Mouse (Mus musculus): ENCODE results near the gene Naaa. TPM values are rescaled to one million over a fixed set of nuclear protein-coding genes. Genes with fewer than 3 reads are reported as not detected.

The Naaa gene
- polyA plus RNA-seq, 1 experiment from 2014 or later, result 2.9 TPM

DNA sequence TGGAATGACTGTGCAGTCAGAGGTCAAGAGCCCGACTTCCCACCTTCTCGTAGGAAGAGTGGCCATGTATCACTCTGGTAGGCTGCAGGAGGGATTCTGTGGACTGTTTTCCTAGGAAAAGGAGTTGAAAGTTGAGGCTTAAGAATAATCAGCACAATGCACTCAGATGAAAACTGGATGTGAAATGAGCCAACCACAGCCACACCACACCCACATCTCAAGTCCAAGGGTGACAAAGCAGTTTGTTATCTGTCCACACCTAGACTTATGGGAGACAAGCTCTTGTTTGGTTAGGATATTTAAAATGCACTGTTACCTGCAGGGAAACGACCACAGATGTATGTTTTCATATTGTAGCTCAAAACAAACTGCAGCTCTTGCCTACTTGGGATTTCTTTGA, 5.1 kb upstream of the Naaa start:
- DNase-seq (ENCODE audit: low spot score), result no peak
- no peaks in the 10 kb centered on the region for H3K27me3 ChIP-seq (ENCODE audit: control insufficient read depth, insufficient read depth, low read length)
- H3K4me1 ChIP-seq (ENCODE audit: control insufficient read depth, insufficient read depth, low read length), result no peaks in the 10 kb centered on the region
- WGBS, result 59% methylated on average over 3 of the region's 3 CpGs
- no peak overlapping the region for H3K27ac ChIP-seq (replicated peaks; ENCODE audit: low read depth, low read length)
- H3K4me2 ChIP-seq (ENCODE audit: low read depth, low read length), result no peak overlapping the region
- H3K36me3 ChIP-seq (replicated peaks; ENCODE audit: control insufficient read depth, insufficient read depth, low read depth, low read length), result no peaks in the 10 kb centered on the region; the same call in 1 of the 2 replicates
- H3K9me3 ChIP-seq (replicated peaks; ENCODE audit: control insufficient read depth, low read length), result no peaks in the 10 kb centered on the region
- no peak overlapping the region for H3K9ac ChIP-seq (replicated peaks; ENCODE audit: low read length)
- no peak overlapping the region for H3K4me3 ChIP-seq (ENCODE audit: low read depth, low read length)
- ATAC-seq (replicated peaks; ENCODE audit: insufficient number of reproducible peaks, low FRiP score, low TSS enrichment, low read depth), result no peak

DNA sequence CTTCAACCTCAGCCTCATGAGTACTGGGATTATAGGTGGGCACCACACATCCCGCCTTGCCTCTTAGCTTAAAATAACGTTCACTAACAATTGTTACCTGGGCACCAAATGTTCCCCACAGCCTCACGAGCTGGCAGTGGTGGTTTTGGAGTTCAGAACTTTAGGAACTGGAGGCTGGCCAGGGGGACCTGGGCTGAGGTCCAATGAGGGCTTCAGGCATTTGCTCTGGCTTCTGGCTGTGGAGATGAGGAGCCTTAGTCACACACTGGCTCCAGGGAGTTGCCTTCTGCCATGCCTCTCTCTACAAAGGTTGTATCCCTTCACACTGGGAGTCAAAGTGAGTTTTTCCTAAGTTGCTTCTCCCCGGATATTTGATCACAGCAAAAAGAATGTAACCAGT, 4.6 kb upstream of the Naaa start:
- H3K4me3 ChIP-seq (ENCODE audit: low read depth, low read length), result no peak overlapping the region
- H3K4me2 ChIP-seq (ENCODE audit: low read depth, low read length), result no peak overlapping the region
- no peaks in the 10 kb centered on the region for H3K9me3 ChIP-seq (replicated peaks; ENCODE audit: control insufficient read depth, low read length)
- DNase-seq (ENCODE audit: low spot score), result no peak
- no peak overlapping the region for H3K27ac ChIP-seq (replicated peaks; ENCODE audit: low read depth, low read length)
- no peaks in the 10 kb centered on the region; the same call in 1 of the 2 replicates for H3K36me3 ChIP-seq (replicated peaks; ENCODE audit: control insufficient read depth, insufficient read depth, low read depth, low read length)
- no peak for ATAC-seq (replicated peaks; ENCODE audit: insufficient number of reproducible peaks, low FRiP score, low TSS enrichment, low read depth)
- H3K9ac ChIP-seq (replicated peaks; ENCODE audit: low read length), result no peak overlapping the region
- no peaks in the 10 kb centered on the region for H3K4me1 ChIP-seq (ENCODE audit: control insufficient read depth, insufficient read depth, low read length)
- no peaks in the 10 kb centered on the region for H3K27me3 ChIP-seq (ENCODE audit: control insufficient read depth, insufficient read depth, low read length)
- 82% methylated on average over 4 of the region's 4 CpGs for WGBS

DNA sequence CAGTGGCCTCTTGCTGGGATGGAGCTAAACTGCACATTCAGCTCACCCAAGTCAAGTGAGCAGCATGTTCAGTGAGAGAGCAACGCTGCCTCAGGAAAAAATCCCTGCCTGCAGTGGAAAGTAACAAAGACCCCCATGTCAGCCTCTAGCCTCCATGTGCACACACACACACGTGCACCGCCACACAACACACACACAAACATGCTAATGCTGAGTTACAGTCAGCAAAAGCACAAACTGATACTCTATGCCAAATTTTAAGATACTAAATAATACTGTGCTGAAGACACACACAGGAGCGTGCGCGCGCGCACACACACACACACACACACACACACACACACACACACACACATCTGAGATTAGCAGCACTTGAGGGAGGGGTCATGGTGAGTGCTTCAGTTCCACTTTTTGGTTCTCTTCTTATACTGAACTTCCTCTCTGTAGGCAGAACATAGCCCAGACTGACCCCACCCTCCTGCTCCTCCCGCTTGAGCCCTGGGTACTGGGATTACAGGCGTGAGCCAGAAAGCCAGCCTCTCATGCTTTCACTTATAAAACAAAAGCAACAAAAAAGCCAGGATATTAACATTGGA, 1.1 kb upstream of the Naaa start:
- Histone ChIP-seq H3K4me2 (ENCODE audit: low read depth, low read length) (no peak overlapping the region), H3K4me3 (ENCODE audit: low read depth, low read length) (no peak overlapping the region), H3K9me3 (replicated peaks; ENCODE audit: control insufficient read depth, low read length) (no peaks in the 10 kb centered on the region), H3K4me1 (ENCODE audit: control insufficient read depth, insufficient read depth, low read length) (no peaks in the 10 kb centered on the region), H3K27ac (replicated peaks; ENCODE audit: low read depth, low read length) (no peak overlapping the region), H3K36me3 (replicated peaks; ENCODE audit: control insufficient read depth, insufficient read depth, low read depth, low read length) (no peaks in the 10 kb centered on the region), H3K9ac (replicated peaks; ENCODE audit: low read length) (no peak overlapping the region), H3K27me3 (ENCODE audit: control insufficient read depth, insufficient read depth, low read length) (no peaks in the 10 kb centered on the region)
- ATAC-seq (replicated peaks; ENCODE audit: insufficient number of reproducible peaks, low FRiP score, low TSS enrichment, low read depth) (no peak), DNase-seq (ENCODE audit: low spot score) (no peak)
- 85% methylated on average over 10 of the region's 10 CpGs for WGBS

DNA sequence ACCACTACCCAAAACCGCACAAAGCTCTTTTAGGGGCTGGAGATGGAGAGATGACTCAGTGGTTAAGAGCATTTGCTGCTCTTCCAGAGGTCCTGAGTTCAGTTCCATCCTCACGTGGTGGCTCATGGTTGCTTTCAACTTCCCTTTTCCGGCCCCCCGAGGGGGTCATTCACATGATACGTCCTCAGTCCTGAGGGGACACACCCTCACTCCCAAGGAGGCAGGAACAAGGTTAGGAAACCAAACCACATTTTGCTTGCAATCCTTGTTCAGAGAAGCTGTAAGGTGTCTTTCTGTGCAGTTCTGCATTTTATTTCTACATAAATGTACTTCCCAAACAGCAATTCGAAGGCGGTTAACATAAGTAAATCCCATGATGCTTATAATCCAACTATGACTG, 7.5 kb downstream of the Naaa start:
- Histone ChIP-seq H3K9me3 (replicated peaks; ENCODE audit: control insufficient read depth, low read length) (no peaks in the 10 kb centered on the region), H3K4me2 (ENCODE audit: low read depth, low read length) (no peak overlapping the region), H3K36me3 (replicated peaks; ENCODE audit: control insufficient read depth, insufficient read depth, low read depth, low read length) (no peaks in the 10 kb centered on the region), H3K27me3 (ENCODE audit: control insufficient read depth, insufficient read depth, low read length) (no peaks in the 10 kb centered on the region), H3K4me1 (ENCODE audit: control insufficient read depth, insufficient read depth, low read length) (no peaks in the 10 kb centered on the region), H3K4me3 (ENCODE audit: low read depth, low read length) (no peak overlapping the region), H3K9ac (replicated peaks; ENCODE audit: low read length) (no peak overlapping the region), H3K27ac (replicated peaks; ENCODE audit: low read depth, low read length) (no peak overlapping the region)
- no peak for ATAC-seq (replicated peaks; ENCODE audit: insufficient number of reproducible peaks, low FRiP score, low TSS enrichment, low read depth)
- 83% methylated on average over 7 of the region's 7 CpGs for WGBS
- no peak for DNase-seq (ENCODE audit: low spot score)

DNA sequence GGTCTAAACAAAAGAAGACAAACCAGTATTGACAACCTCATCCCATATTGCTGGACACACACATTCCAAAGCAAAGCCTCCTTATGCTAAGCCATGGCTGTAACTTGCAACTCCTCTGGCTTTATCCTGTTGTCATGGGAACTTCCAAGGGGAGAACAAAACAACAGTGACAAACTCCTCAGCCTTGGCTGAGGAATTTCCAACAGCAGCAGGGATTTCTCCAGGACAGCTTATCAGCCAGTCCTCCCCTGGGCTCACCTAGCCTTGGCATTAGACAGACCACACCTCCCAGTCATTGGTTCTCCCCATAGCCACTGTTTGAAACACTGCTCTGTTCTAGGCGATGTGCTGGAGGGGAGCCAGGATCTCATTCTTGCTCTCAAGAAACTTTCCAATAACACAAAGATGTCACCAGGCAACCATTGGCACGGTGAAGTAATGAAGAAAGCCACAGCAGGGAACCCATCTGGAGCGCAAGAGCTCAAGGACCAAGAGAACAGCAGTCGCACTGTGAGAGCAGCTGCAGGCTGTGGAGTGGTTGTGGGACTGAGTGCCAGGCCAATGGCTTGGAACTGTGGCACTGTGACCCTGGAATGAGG, 14.1 kb downstream of the Naaa start:
- DNase-seq (ENCODE audit: low spot score), result no peak

DNA sequence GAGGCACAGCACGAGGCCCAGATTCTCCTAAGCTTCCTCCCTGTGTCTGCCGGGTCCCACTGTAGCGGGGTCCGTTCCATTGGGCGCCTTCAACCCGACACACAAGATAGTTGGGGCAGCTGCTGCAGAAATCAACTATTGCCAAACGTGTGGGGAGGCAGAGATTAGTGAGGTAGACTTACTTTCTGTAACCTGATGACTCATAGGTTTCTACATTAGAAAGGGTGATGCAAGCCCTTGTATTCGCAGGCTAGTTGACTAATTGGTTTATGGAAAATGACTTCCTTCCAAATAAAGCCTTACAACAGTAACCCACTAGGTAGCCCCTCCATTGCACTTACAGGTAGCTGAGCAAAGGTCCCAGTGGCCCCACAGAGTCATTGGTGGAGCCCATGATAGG, 15.3 kb downstream of the Naaa start:
- no peaks in the 10 kb centered on the region for H3K36me3 ChIP-seq (replicated peaks; ENCODE audit: control insufficient read depth, insufficient read depth, low read depth, low read length)
- no peaks in the 10 kb centered on the region for H3K9me3 ChIP-seq (replicated peaks; ENCODE audit: control insufficient read depth, low read length)
- H3K4me2 ChIP-seq (ENCODE audit: low read depth, low read length), result no peak overlapping the region
- WGBS, result 87% methylated on average over 8 of the region's 8 CpGs
- no peak overlapping the region for H3K9ac ChIP-seq (replicated peaks; ENCODE audit: low read length)
- ATAC-seq (replicated peaks; ENCODE audit: insufficient number of reproducible peaks, low FRiP score, low TSS enrichment, low read depth) (no peak), DNase-seq (ENCODE audit: low spot score) (no peak)
- no peak overlapping the region for H3K4me3 ChIP-seq (ENCODE audit: low read depth, low read length)
- no peak overlapping the region for H3K27ac ChIP-seq (replicated peaks; ENCODE audit: low read depth, low read length)
- H3K27me3 ChIP-seq (ENCODE audit: control insufficient read depth, insufficient read depth, low read length), result no peaks in the 10 kb centered on the region
- H3K4me1 ChIP-seq (ENCODE audit: control insufficient read depth, insufficient read depth, low read length), result no peaks in the 10 kb centered on the region

More for the DNA sequence above, 14.1 kb downstream of the Naaa start:
- Histone ChIP-seq H3K9ac (replicated peaks; ENCODE audit: low read length) (no peak overlapping the region), H3K36me3 (replicated peaks; ENCODE audit: control insufficient read depth, insufficient read depth, low read depth, low read length) (no peaks in the 10 kb centered on the region), H3K4me2 (ENCODE audit: low read depth, low read length) (no peak overlapping the region), H3K4me3 (ENCODE audit: low read depth, low read length) (no peak overlapping the region), H3K27me3 (ENCODE audit: control insufficient read depth, insufficient read depth, low read length) (no peaks in the 10 kb centered on the region), H3K9me3 (replicated peaks; ENCODE audit: control insufficient read depth, low read length) (no peaks in the 10 kb centered on the region), H3K27ac (replicated peaks; ENCODE audit: low read depth, low read length) (no peak overlapping the region), H3K4me1 (ENCODE audit: control insufficient read depth, insufficient read depth, low read length) (no peaks in the 10 kb centered on the region)
- peak; percentile 50 for ATAC-seq (replicated peaks; ENCODE audit: insufficient number of reproducible peaks, low FRiP score, low TSS enrichment, low read depth)
- WGBS, result 19% methylated on average over 4 of the region's 4 CpGs

DNA sequence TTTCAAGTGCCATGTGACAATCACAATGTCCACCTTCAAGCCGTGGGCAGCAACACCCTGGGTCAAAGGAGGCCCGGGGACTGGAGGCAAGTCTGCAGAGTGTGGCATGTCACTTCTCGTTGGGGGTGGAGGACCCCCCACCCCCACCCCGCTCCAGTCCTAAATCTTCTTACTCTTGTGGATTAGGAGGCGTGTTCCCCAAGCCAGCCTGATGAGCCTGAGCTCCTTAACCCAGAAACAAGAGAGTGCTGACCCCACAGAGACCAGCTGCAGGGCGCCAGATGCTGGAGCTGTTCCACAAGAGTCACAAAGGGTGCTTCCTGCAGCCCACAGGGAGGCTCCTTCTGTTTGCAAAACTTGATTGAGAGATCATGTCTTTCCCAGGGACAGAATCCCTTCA, 21.8 kb downstream of the Naaa start, which contains the start of gene Ppef2:
Ppef2 (minus strand) TSS at position 61 of the 400 bp plus-strand sequence.
- Histone ChIP-seq H3K9ac (replicated peaks; ENCODE audit: low read length) (no peak within 1 kb of the TSS), H3K4me3 (ENCODE audit: low read depth, low read length) (no peak within 1 kb of the TSS), H3K4me1 (ENCODE audit: control insufficient read depth, insufficient read depth, low read length) (no peaks in the 10 kb centered on the region), H3K36me3 (replicated peaks; ENCODE audit: control insufficient read depth, insufficient read depth, low read depth, low read length) (no peaks in the 10 kb centered on the region), H3K9me3 (replicated peaks; ENCODE audit: control insufficient read depth, low read length) (no peaks in the 10 kb centered on the region), H3K27me3 (ENCODE audit: control insufficient read depth, insufficient read depth, low read length) (no peaks in the 10 kb centered on the region), H3K4me2 (ENCODE audit: low read depth, low read length) (no peak within 1 kb of the TSS), H3K27ac (replicated peaks; ENCODE audit: low read depth, low read length) (no peak within 1 kb of the TSS)
- ATAC-seq (replicated peaks; ENCODE audit: insufficient number of reproducible peaks, low FRiP score, low TSS enrichment, low read depth) (no peak), DNase-seq (ENCODE audit: low spot score) (peak; percentile 17)
- WGBS, result 13% methylated on average over 6 of the region's 6 CpGs

DNA sequence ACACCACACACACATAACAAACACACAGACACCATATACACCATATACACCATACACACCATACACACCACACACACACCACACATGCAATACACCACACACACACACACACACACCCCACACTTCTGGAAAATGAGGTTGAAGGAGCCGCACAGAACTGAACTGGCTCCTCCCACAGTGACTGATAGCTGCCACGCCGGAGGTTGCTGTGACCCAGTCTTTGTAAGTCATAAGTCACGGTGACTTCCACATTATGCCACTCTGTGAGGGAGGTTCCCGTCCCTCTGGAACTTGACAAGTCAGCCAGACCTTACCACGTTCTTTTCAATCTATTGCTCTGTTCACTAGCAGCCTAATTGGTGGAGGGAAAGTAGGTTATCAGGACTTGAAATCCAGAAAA, 23.5 kb downstream of the Naaa start:
- 80% methylated on average over 6 of the region's 6 CpGs for WGBS
- no peak for DNase-seq (ENCODE audit: low spot score)
- no peaks in the 10 kb centered on the region for H3K9me3 ChIP-seq (replicated peaks; ENCODE audit: control insufficient read depth, low read length)

More for the DNA sequence above, 23.5 kb downstream of the Naaa start:
- H3K27ac ChIP-seq (replicated peaks; ENCODE audit: low read depth, low read length), result no peak overlapping the region
- H3K4me3 ChIP-seq (ENCODE audit: low read depth, low read length), result no peak overlapping the region
- no peaks in the 10 kb centered on the region for H3K4me1 ChIP-seq (ENCODE audit: control insufficient read depth, insufficient read depth, low read length)
- no peak overlapping the region for H3K9ac ChIP-seq (replicated peaks; ENCODE audit: low read length)
- H3K4me2 ChIP-seq (ENCODE audit: low read depth, low read length), result no peak overlapping the region
- H3K36me3 ChIP-seq (replicated peaks; ENCODE audit: control insufficient read depth, insufficient read depth, low read depth, low read length), result no peaks in the 10 kb centered on the region
- ATAC-seq (replicated peaks; ENCODE audit: insufficient number of reproducible peaks, low FRiP score, low TSS enrichment, low read depth), result no peak
- H3K27me3 ChIP-seq (ENCODE audit: control insufficient read depth, insufficient read depth, low read length), result no peaks in the 10 kb centered on the region
